In the genomic region with DNA sequence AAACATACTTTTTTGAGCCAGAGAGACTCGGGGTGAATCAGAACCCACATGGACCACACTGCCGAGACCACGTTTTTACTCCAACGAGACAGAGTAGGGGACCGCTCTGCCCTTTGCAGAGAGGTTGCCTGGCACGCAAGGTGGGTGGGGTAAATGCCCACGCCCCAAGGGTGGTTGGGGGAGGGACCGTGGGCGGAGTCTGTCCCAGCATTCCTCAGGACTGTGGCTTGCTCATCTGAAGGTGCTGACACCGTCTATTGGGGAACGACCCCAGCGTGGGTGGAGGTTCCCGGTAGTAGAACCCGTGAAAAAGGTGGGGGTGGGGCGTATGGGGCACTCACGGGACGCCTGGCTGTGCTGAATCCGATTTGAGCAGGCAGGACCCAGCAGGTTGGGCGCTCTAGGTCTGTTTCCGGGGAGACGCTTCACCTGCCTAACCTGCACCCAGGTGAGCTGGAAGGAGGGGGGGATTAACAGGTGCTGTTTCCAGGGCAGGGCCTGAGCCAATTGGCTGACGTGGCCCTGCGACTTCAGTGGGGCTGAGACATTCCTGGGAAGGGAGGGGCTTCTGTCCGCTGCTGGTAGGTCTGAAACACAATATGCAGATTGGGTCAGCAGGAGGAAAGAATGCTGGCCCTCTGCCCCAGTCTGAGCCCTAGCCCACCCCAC, we compare ENCODE assay signal across 7 mouse cellular contexts. TPM values are rescaled to one million over a fixed set of nuclear protein-coding genes. Genes with fewer than 3 reads are reported as not detected.
DNase-seq lines count a peak whose midpoint lies in the region; ATAC-seq and TF ChIP-seq lines count a peak whose summit lies in the region.

Gene Tmem125 (minus strand): TSS at position 453 of the 669 bp plus-strand sequence.

- 2% methylated on average over 24 of the region's 24 CpGs for WGBS in forebrain, embryonic 13.5 days
- WGBS in hindbrain, embryonic 16.5 days, result 1% methylated on average over 24 of the region's 24 CpGs
- WGBS in midbrain, embryonic 15.5 days, result 1% methylated on average over 24 of the region's 24 CpGs

- peaks cover 3 to 27% of the 10 kb centered on the region in 2 experiments; a peak in 2 of 4 replicates for H3K4me1 ChIP-seq in ES-E14 (ENCODE audit: control insufficient read depth in 2 of 2, insufficient read depth in 2 of 2, low read length in 2 of 2, poor library complexity in 1 of 2)
- peaks cover 10% of the 10 kb centered on the region for H3K4me1 ChIP-seq in forebrain, embryonic 13.5 days
- peaks cover 3% of the 10 kb centered on the region; the same call in 1 of the 2 replicates for H3K4me1 ChIP-seq in hindbrain, embryonic 16.5 days (ENCODE audit: control insufficient read depth, insufficient read depth, low read depth, low read length)
- H3K4me1 ChIP-seq in midbrain, embryonic 15.5 days, result 0 out of 2 replicates have a peak, but pooled peaks cover 6% of the 10 kb centered on the region

- H3K27ac ChIP-seq in ES-E14 (ENCODE audit: insufficient read depth, low read depth, low read length, poor library complexity, severe bottlenecking), result peak within 1 kb of the TSS; percentile 89
- no peak within 1 kb of the TSS for H3K27ac ChIP-seq in forebrain, embryonic 13.5 days
- H3K27ac ChIP-seq in hindbrain, embryonic 16.5 days (ENCODE audit: low read depth, low read length), result no peak within 1 kb of the TSS
- no peak within 1 kb of the TSS for H3K27ac ChIP-seq in midbrain, embryonic 15.5 days

- peak; percentile 48; the same call in 1 of the 2 replicates for ATAC-seq in forebrain, embryonic 13.5 days
- ATAC-seq in hindbrain, embryonic 16.5 days, result peak; percentile 69
- peak; percentile 56; the same call in 1 of the 2 replicates for ATAC-seq in midbrain, embryonic 15.5 days (replicated peaks)

- H3K4me2 ChIP-seq in forebrain, embryonic 13.5 days, result peak within 1 kb of the TSS; percentile 58
- H3K4me2 ChIP-seq in hindbrain, embryonic 16.5 days (ENCODE audit: low read length), result peak within 1 kb of the TSS; percentile 64
- peak within 1 kb of the TSS; percentile 54 for H3K4me2 ChIP-seq in midbrain, embryonic 15.5 days

- H3K9me3 ChIP-seq in ES-E14 (ENCODE audit: control insufficient read depth, insufficient read depth, low read depth, low read length), result no peaks in the 10 kb centered on the region
- peaks cover 2% of the 10 kb centered on the region for H3K9me3 ChIP-seq in forebrain, embryonic 13.5 days (replicated peaks)
- no peaks in the 10 kb centered on the region for H3K9me3 ChIP-seq in hindbrain, embryonic 16.5 days (ENCODE audit: control insufficient read depth, low read length)
- H3K9me3 ChIP-seq in midbrain, embryonic 15.5 days, result peaks cover 5% of the 10 kb centered on the region; the same call in 1 of the 2 replicates

- in situ Hi-C loops in ES-E14 (cut with MboI; ENCODE audit: low sequenced_read_pairs in 2 of 2, unreplicated experiment in 2 of 2), result no loop called here

- H3K9ac ChIP-seq in ES-E14 (ENCODE audit: insufficient read depth, low read depth, low read length, poor library complexity, severe bottlenecking), result peak within 1 kb of the TSS; percentile 71
- peak within 1 kb of the TSS; percentile 8; the same call in 1 of the 2 replicates for H3K9ac ChIP-seq in forebrain, embryonic 13.5 days
- H3K9ac ChIP-seq in hindbrain, embryonic 16.5 days (ENCODE audit: low read depth, low read length), result peak within 1 kb of the TSS; percentile 39
- H3K9ac ChIP-seq in midbrain, embryonic 15.5 days, result peak within 1 kb of the TSS; percentile 3; the same call in 1 of the 2 replicates

- H3K27me3 ChIP-seq in forebrain, embryonic 13.5 days, result 0 out of 2 replicates have a peak, but pooled peaks cover 3% of the 10 kb centered on the region
- H3K27me3 ChIP-seq in hindbrain, embryonic 16.5 days (replicated peaks; ENCODE audit: control insufficient read depth, insufficient read depth, low read length), result peaks cover 5% of the 10 kb centered on the region
- no peaks in the 10 kb centered on the region for H3K27me3 ChIP-seq in midbrain, embryonic 15.5 days (replicated peaks)

- DNase-seq in ES-E14 (ENCODE audit: low read depth, low spot score) (peak; percentile 45), ZHBTc4 (ENCODE audit: low read depth, low spot score) (peak; percentile 71), liver (peak; percentile 72)
- DNase-seq in thymus, postnatal 25 days, result peak; percentile 61

- peak within 1 kb of the TSS; percentile 61 to 70 for H3K4me3 ChIP-seq in ES-E14 (ENCODE audit: insufficient read depth in 1 of 2, low read depth in 1 of 2, low read length in 2 of 2, poor library complexity in 1 of 2, severe bottlenecking in 1 of 2)
- peak within 1 kb of the TSS; percentile 25 for H3K4me3 ChIP-seq in forebrain, embryonic 13.5 days
- H3K4me3 ChIP-seq in hindbrain, embryonic 16.5 days (ENCODE audit: low read length), result peak within 1 kb of the TSS; percentile 36
- peak within 1 kb of the TSS; percentile 28 for H3K4me3 ChIP-seq in midbrain, embryonic 15.5 days

- peaks cover 6% of the 10 kb centered on the region; the same call in 1 of the 2 replicates for H3K36me3 ChIP-seq in ES-E14 (ENCODE audit: control insufficient read depth, insufficient read depth, low read length, poor library complexity, severe bottlenecking)
- no peaks in the 10 kb centered on the region for H3K36me3 ChIP-seq in forebrain, embryonic 13.5 days (ENCODE audit: poor library complexity, severe bottlenecking)
- no peaks in the 10 kb centered on the region for H3K36me3 ChIP-seq in hindbrain, embryonic 16.5 days (ENCODE audit: control insufficient read depth, insufficient read depth, low read length)
- H3K36me3 ChIP-seq in midbrain, embryonic 15.5 days (replicated peaks), result no peaks in the 10 kb centered on the region

TF ChIP-seq in ES-E14, 5 proteins besides CTCF, POLR2A, EP300 and RAD21:
- no peak for TF ChIP-seq HCFC1 (IDR thresholded peaks at IDR 0.05; ENCODE audit: borderline replicate concordance, insufficient read depth, low read length)
- no peak for TF ChIP-seq ZNF384 (IDR thresholded peaks at IDR 0.05; ENCODE audit: low read depth, low read length)
- no peak for TF ChIP-seq CHD2 (IDR thresholded peaks at IDR 0.05; ENCODE audit: low read depth, low read length)
- TF ChIP-seq ZC3H11A (IDR thresholded peaks at IDR 0.05; ENCODE audit: borderline replicate concordance, low read depth, low read length), result no peak
- TF ChIP-seq MAFK (IDR thresholded peaks at IDR 0.05; ENCODE audit: insufficient read depth, low read depth, low read length), result no peak

RNA-seq across cellular contexts. Expression of gene Tmem125, which starts in this region (rescaled TPM):
- total RNA-seq in ES-E14 (2012; rRNA removed), result 12.0 and 19.1 TPM in 2 replicates
- polyA plus RNA-seq in forebrain, embryonic 13.5 days (2015; fragmentation: Nextera tagmentation; extraction: Ambion mirVana), result not detected in 2 replicates
- polyA plus RNA-seq in hindbrain, embryonic 16.5 days (2015; fragmentation: Nextera tagmentation; extraction: Ambion mirVana), result 0.16 and 0.30 TPM in 2 replicates
- polyA plus RNA-seq in midbrain, embryonic 15.5 days (2015; fragmentation: Nextera tagmentation; extraction: Ambion mirVana), result 0.20 and 0.32 TPM in 2 replicates

Comparison
In these comparisons a context has a peak if more than half of its experiments do, and no peak if none do; other contexts are left out.
1. Peak in ATAC-seq, H3K4me3 ChIP-seq, H3K9ac ChIP-seq and H3K4me2 ChIP-seq in forebrain, embryonic 13.5 days; RNA of the gene not detected or under 1 TPM.
2. Peak in ATAC-seq, H3K4me3 ChIP-seq, H3K9ac ChIP-seq and H3K4me2 ChIP-seq in hindbrain, embryonic 16.5 days; RNA of the gene not detected or under 1 TPM.
3. Peak in ATAC-seq, H3K4me3 ChIP-seq, H3K9ac ChIP-seq and H3K4me2 ChIP-seq in midbrain, embryonic 15.5 days; RNA of the gene not detected or under 1 TPM.
4. H3K9ac ChIP-seq: peak in every context shown above with its lines; median percentile 71 in ES-E14; 39 in hindbrain, embryonic 16.5 days; 8 in forebrain, embryonic 13.5 days; 3 in midbrain, embryonic 15.5 days.